Mouse (Mus musculus): ENCODE measurements around the gene Sfxn5.

- TF ChIP-seq CTCF (IDR thresholded peaks at IDR 0.05) (no peak), EP300 (IDR thresholded peaks at IDR 0.05) (no peak)
These were observed 45.4 kb upstream of the Sfxn5 start for GRCm38 (mm10) chr6:85378629-85379028.
